Mouse (Mus musculus) testis, adult 2 months (tissue): ENCODE data around the gene Megf9.

Experiments
- CTCF ChIP-seq: fragments of 200-500 bp; IDR thresholded peaks from 2 replicates; pipeline ENCODE4 v1.5.1; 2012; ENCODE audit warnings: low read depth, mild to moderate bottlenecking, inconsistent platforms, low read length, moderate library complexity; ENCODE audit not compliant: control insufficient read depth, insufficient read depth, insufficient replicate concordance
- POLR2A ChIP-seq: fragments of 200-500 bp; IDR thresholded peaks from 2 replicates; pipeline ENCODE4 v1.6.1; 2012; ENCODE audit warnings: low read depth, mild to moderate bottlenecking, inconsistent platforms, low read length, moderate library complexity; ENCODE audit not compliant: control insufficient read depth

GRCm38 (mm10) chr4:70533056-70533805 lies 1.6 kb downstream of the Megf9 start:
- no peak for TF ChIP-seq POLR2A
- no peak for TF ChIP-seq CTCF
